Mouse (Mus musculus) retina, embryonic 14.5 days (tissue): Measurements from ENCODE around the gene Grhl3.

Experiments used
- DNase-seq: peaks from one replicate; pipeline ENCODE4 v3.0.0-alpha.2; 2015; ENCODE audit warnings: low spot score

Grhl3 gene

GRCm38 (mm10) chr4:135494521-135495396, 78.7 kb downstream of the Grhl3 start, which contains the start of the genes Stpg1 and Nipal3:
Gene Stpg1, plus strand, starts transcription at chr4:135494790.
Gene Nipal3, minus strand, starts transcription at chr4:135495038.
- peak; percentile 90 for DNase-seq

- DNase-seq: peak; percentile 58
Observed at GRCm38 (mm10) chr4:135493691-135494520, 79.5 kb downstream of the Grhl3 start.

GRCm38 (mm10) chr4:135493271-135493670, 80.2 kb downstream of the Grhl3 start:
- DNase-seq: no peak
